Mouse (Mus musculus) C2C12 (cell line): ENCODE measurements at regions not wholly inside any gene's neighbourhood (a gene's known extent, or its start where the extent isn't known, plus 50 kb on each side); places are given as distances from the start of the nearest gene placed in this dataset.

Experiments used
- H3K27me3 ChIP-seq: one replicate; pipeline ENCODE4 v1.6.1; 2011; ENCODE audit not compliant: control insufficient read depth, insufficient read depth, insufficient read length
- H3K36me3 ChIP-seq: one replicate; pipeline ENCODE4 v1.6.1; 2011; ENCODE audit not compliant: control insufficient read depth, insufficient read depth
- H3K4me3 ChIP-seq: one replicate; pipeline ENCODE4 v1.5.1; 2011; ENCODE audit warnings: mild to moderate bottlenecking, control low read depth; ENCODE audit not compliant: poor library complexity, insufficient read depth, severe bottlenecking
- H3K79me2 ChIP-seq: one replicate; pipeline ENCODE4 v1.6.1; 2011; ENCODE audit not compliant: control insufficient read depth, insufficient read depth
- H3K79me3 ChIP-seq: one replicate; pipeline ENCODE4 v1.6.1; 2011; ENCODE audit warnings: low read depth, control low read depth
- H3ac ChIP-seq: one replicate; pipeline ENCODE3; 2011; ENCODE audit warnings: low read depth; ENCODE audit not compliant: control insufficient read depth, insufficient read length
- CEBPB ChIP-seq: IDR thresholded peaks from one replicate; pipeline ENCODE4 v1.6.1; 2011; ENCODE audit warnings: low read depth, mild to moderate bottlenecking, control low read depth, moderate library complexity
- CTCF ChIP-seq: IDR thresholded peaks from one replicate; pipeline ENCODE4 v1.5.1; 2011; ENCODE audit not compliant: control insufficient read depth, insufficient read depth, insufficient read length
- FOSL1 ChIP-seq: IDR thresholded peaks from one replicate; pipeline ENCODE4 v1.8.0; 2011; ENCODE audit warnings: mild to moderate bottlenecking, low read length; ENCODE audit not compliant: poor library complexity, insufficient read depth, severe bottlenecking
- MAX ChIP-seq: IDR thresholded peaks from one replicate; pipeline ENCODE4 v1.6.1; 2011; ENCODE audit warnings: mild to moderate bottlenecking, control low read depth
- MYOD1 ChIP-seq: IDR thresholded peaks from one replicate; pipeline ENCODE4 v1.6.1; 2011; ENCODE audit warnings: low read depth; ENCODE audit not compliant: control insufficient read depth, insufficient read length
- MYOG ChIP-seq: IDR thresholded peaks from one replicate; pipeline ENCODE4 v1.6.1; 2011; ENCODE audit not compliant: control insufficient read depth, insufficient read length; ENCODE audit errors: extremely low read depth
- USF1 ChIP-seq: IDR thresholded peaks from one replicate; pipeline ENCODE4 v1.6.1; 2011; ENCODE audit warnings: low read depth, mild to moderate bottlenecking, control low read depth, moderate library complexity

GRCm38 (mm10) chr15:63724543-63725186 lies 120.3 kb downstream of the Gsdmc2 start:
- H3K79me3 ChIP-seq = no peaks in the 10 kb centered on the region
- H3K27me3 ChIP-seq = no peaks in the 10 kb centered on the region
- no peak overlapping the region for H3ac ChIP-seq
- no peaks in the 10 kb centered on the region for H3K79me2 ChIP-seq
- no peak overlapping the region for H3K4me3 ChIP-seq
- H3K36me3 ChIP-seq = no peaks in the 10 kb centered on the region
- TF ChIP-seq MAX (no peak), USF1 (no peak), MYOD1 (no peak), MYOG (no peak), CEBPB (no peak), CTCF (no peak), FOSL1 (no peak)

GRCm38 (mm10) chr15:63722991-63723390 lies 122.0 kb downstream of the Gsdmc2 start:
- no peaks in the 10 kb centered on the region for H3K79me2 ChIP-seq
- H3K36me3 ChIP-seq = no peaks in the 10 kb centered on the region
- no peaks in the 10 kb centered on the region for H3K79me3 ChIP-seq
- no peak overlapping the region for H3K4me3 ChIP-seq
- no peaks in the 10 kb centered on the region for H3K27me3 ChIP-seq
- TF ChIP-seq USF1 (no peak), MYOD1 (no peak), MAX (no peak), MYOG (no peak), FOSL1 (no peak), CTCF (no peak), CEBPB (no peak)
- H3ac ChIP-seq = no peak overlapping the region

GRCm38 (mm10) chr15:63721669-63722357 lies 123.2 kb downstream of the Gsdmc2 start:
- no peaks in the 10 kb centered on the region for H3K36me3 ChIP-seq
- H3K79me2 ChIP-seq = no peaks in the 10 kb centered on the region
- H3ac ChIP-seq = no peak overlapping the region
- peak; percentile 26 for TF ChIP-seq CTCF
- TF ChIP-seq USF1 = no peak
- no peak for TF ChIP-seq MAX
- no peak for TF ChIP-seq CEBPB
- no peak for TF ChIP-seq FOSL1
- TF ChIP-seq MYOG = no peak
- no peak for TF ChIP-seq MYOD1
- H3K79me3 ChIP-seq = no peaks in the 10 kb centered on the region
- H3K4me3 ChIP-seq = no peak overlapping the region
- no peaks in the 10 kb centered on the region for H3K27me3 ChIP-seq

- no peaks in the 10 kb centered on the region for H3K79me3 ChIP-seq
- no peak overlapping the region for H3K4me3 ChIP-seq
- no peaks in the 10 kb centered on the region for H3K27me3 ChIP-seq
- no peak overlapping the region for H3ac ChIP-seq
- TF ChIP-seq CTCF (no peak), USF1 (no peak), CEBPB (no peak), FOSL1 (no peak), MYOD1 (no peak), MAX (no peak), MYOG (no peak)
- H3K79me2 ChIP-seq = no peaks in the 10 kb centered on the region
- no peaks in the 10 kb centered on the region for H3K36me3 ChIP-seq
Observed at GRCm38 (mm10) chr15:63717812-63718211, 127.2 kb downstream of the Gsdmc2 start.

GRCm38 (mm10) chr15:63713697-63714096 lies 131.3 kb downstream of the Gsdmc2 start:
- Histone ChIP-seq H3ac (no peak overlapping the region), H3K36me3 (no peaks in the 10 kb centered on the region), H3K79me3 (no peaks in the 10 kb centered on the region), H3K79me2 (no peaks in the 10 kb centered on the region), H3K27me3 (no peaks in the 10 kb centered on the region), H3K4me3 (no peak overlapping the region)
- no peak for TF ChIP-seq FOSL1
- no peak for TF ChIP-seq USF1
- TF ChIP-seq MYOD1 = no peak
- TF ChIP-seq MAX = no peak
- no peak for TF ChIP-seq MYOG
- no peak for TF ChIP-seq CEBPB
- TF ChIP-seq CTCF = no peak
